Mouse (Mus musculus) macrophage (primary cell): ENCODE results near the gene Clmp. TPM values are rescaled to one million over a fixed set of nuclear protein-coding genes. Genes with fewer than 3 reads are reported as not detected.

Source experiments
- H3K27ac ChIP-seq: fragments of 350-480 bp; formaldehyde crosslinking; 2 replicates; pipeline ENCODE4 v1.9.0; 2021
- H3K36me3 ChIP-seq: fragments of 350-480 bp; formaldehyde crosslinking; 2 replicates; pipeline ENCODE4 v1.9.0; 2021; ENCODE audit errors: inconsistent target
- H3K4me3 ChIP-seq: fragments of 350-480 bp; formaldehyde crosslinking; 2 replicates; pipeline ENCODE4 v1.9.0; 2021; ENCODE audit errors: inconsistent target
- H3K79me2 ChIP-seq: fragments of 350-480 bp; formaldehyde crosslinking; 2 replicates; pipeline ENCODE4 v1.9.0; 2021; ENCODE audit errors: inconsistent target
- WGBS: methylation state at CpG from one replicate; pipeline ENCODE4 v1.1.7; 2026; ENCODE audit warnings: inconsistent platforms; ENCODE audit not compliant: missing documents; 5-methylcytosine and 5-hydroxymethylcytosine counted together
- polyA plus RNA-seq: library from polyadenylated mRNA; stranded (reverse); fragments of 250-400 nt; gene quantifications from 3 replicates; pipeline ENCODE4 v1.2.4, GENCODE M21; 2018; ENCODE audit warnings: inconsistent platforms

The Clmp gene
- polyA plus RNA-seq, 1 experiment from 2014 or later = 0.20 TPM

DNA sequence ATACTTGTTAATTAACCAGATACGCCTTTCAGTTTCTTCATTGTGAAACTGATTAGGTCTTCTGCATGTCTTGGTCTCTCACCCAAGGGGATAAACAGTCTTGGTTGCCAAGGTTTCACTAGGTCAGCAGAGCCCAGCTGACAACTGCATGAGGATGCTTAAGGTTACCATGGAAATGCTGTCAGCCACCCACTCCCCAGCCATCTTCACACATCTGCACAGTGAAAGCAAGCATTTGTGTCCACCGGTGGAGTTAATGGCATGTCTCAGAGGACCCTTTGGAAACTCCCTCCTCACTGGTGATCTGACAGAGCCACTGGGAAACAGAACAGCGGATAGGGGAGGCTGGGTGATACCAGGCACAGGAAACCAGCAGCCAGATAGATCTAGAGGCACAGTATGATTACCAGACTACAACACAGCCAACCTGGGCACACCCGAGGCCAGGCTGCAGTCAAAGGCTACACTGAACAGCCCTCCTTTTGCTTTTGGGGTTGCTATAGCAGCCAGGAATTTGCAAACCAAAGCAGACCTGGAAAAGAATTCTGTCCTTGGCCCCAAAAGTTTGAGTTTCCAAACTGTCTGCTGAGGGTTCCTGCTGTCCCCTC, 14.3 kb upstream of the Clmp start:
- no peaks in the 10 kb centered on the region for H3K79me2 ChIP-seq
- 65% methylated on average over 3 of the region's 4 CpGs for WGBS
- no peak overlapping the region for H3K4me3 ChIP-seq
- H3K27ac ChIP-seq = no peak overlapping the region
- no peaks in the 10 kb centered on the region for H3K36me3 ChIP-seq

GRCm38 (mm10) chr9:40675203-40675958, 10.4 kb upstream of the Clmp start:
- Histone ChIP-seq H3K4me3 (no peak overlapping the region), H3K27ac (no peak overlapping the region), H3K36me3 (no peaks in the 10 kb centered on the region), H3K79me2 (no peaks in the 10 kb centered on the region)
- WGBS = 92% methylated on average over 12 of the region's 12 CpGs

DNA sequence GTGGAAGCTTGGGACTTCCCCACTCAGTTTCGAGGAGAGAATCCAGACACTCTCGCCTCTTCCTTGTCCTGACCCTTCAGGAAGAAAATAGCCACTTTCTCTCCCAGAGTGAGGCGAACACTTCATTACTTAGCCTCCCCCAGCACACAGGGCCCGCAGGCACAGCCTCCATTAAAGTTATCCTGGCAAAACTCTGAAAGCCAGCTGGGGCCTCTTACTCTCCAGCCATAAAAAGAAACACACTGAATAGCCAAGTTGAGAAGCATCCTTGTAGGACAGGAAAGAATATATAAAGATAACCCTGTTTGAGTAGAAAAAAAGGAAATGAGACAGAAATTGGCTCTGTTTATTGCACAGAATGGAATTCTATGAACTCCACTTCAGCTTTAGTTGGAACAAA, 7.1 kb upstream of the Clmp start:
- H3K27ac ChIP-seq = no peak overlapping the region
- no peak overlapping the region for H3K4me3 ChIP-seq
- H3K36me3 ChIP-seq = no peaks in the 10 kb centered on the region
- 100% methylated on average over 4 of the region's 4 CpGs for WGBS
- no peaks in the 10 kb centered on the region for H3K79me2 ChIP-seq

DNA sequence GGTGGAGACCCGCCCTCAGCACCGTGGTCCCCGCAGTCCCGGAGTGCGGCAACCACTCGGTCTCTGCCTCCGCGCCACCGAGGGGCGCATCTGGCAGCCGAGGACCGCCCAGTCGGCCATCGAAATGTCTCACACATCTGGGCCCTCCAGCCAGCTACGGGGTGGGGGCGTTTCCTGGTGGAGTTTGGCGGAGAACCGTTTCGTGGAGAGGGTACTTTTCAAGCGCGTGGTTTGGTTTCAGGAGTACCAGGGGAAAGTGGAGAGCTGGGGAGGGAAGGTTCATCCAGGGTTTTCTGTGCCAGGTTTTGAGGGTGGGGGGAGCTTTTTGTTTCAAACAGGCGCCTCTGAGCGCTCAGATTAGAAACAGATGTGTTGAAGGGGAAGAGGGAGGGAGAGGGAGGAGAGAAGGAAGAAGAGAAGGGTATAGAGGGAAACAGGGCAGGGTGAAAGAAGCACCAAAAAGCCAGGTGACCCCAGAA, 698 bp downstream of the Clmp start:
- Histone ChIP-seq H3K79me2 (no peaks in the 10 kb centered on the region), H3K27ac (no peak overlapping the region), H3K4me3 (no peak overlapping the region), H3K36me3 (no peaks in the 10 kb centered on the region)
- 4% methylated on average over 23 of the region's 23 CpGs for WGBS

GRCm38 (mm10) chr9:40687053-40687452, 1.3 kb downstream of the Clmp start:
- no peaks in the 10 kb centered on the region for H3K79me2 ChIP-seq
- no peaks in the 10 kb centered on the region for H3K36me3 ChIP-seq
- H3K4me3 ChIP-seq = no peak overlapping the region
- no peak overlapping the region for H3K27ac ChIP-seq
- WGBS = 96% methylated on average over 5 of the region's 5 CpGs

DNA sequence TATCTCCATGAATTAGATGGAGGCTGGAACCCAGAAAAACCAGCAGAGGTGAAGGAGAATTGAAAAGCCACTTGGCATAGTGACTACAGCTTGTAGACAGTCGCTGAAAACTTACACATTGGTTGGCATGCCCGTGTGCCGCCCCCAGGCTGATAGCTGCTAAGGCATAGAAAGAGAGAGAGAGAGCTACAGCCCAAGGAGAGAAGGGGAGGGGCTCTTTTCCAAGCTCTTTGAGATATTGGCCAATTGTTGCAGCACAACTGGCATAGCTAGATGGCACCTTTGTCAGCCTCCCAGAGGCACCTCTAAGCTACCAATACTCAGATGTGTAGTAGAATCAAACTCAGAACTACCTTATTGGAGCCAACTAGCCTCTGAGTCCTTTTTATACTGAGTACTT, 1.8 kb downstream of the Clmp start:
- WGBS = 92% methylated on average over 3 of the region's 3 CpGs
- Histone ChIP-seq H3K4me3 (no peak overlapping the region), H3K27ac (no peak overlapping the region), H3K79me2 (no peaks in the 10 kb centered on the region), H3K36me3 (no peaks in the 10 kb centered on the region)

DNA sequence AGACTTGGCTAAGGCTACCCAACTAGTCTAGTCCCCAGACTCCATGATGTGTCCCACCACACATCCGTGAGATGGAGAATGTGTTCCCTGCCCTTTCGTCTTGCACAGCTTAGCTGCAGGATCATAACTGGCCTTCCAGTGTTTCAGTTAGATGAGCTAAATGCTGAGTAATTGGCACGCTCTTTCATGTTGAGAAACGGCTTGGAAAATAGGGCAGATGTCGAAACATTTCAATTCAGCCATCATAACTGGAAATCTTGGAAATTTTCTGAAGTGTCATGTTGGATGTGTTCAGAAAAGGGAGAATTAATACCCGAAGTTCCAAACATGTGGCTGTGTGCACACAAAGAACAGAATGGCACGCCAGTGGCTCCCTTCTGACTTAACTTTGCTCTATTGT, 4.7 kb downstream of the Clmp start:
- Histone ChIP-seq H3K79me2 (no peaks in the 10 kb centered on the region), H3K27ac (no peak overlapping the region), H3K4me3 (no peak overlapping the region), H3K36me3 (no peaks in the 10 kb centered on the region)
- WGBS = 91% methylated on average over 7 of the region's 7 CpGs

GRCm38 (mm10) chr9:40693026-40693425, 7.3 kb downstream of the Clmp start:
- H3K79me2 ChIP-seq = no peaks in the 10 kb centered on the region
- no peaks in the 10 kb centered on the region for H3K36me3 ChIP-seq
- H3K4me3 ChIP-seq = no peak overlapping the region
- H3K27ac ChIP-seq = no peak overlapping the region
- 66% methylated on average over 3 of the region's 3 CpGs for WGBS

DNA sequence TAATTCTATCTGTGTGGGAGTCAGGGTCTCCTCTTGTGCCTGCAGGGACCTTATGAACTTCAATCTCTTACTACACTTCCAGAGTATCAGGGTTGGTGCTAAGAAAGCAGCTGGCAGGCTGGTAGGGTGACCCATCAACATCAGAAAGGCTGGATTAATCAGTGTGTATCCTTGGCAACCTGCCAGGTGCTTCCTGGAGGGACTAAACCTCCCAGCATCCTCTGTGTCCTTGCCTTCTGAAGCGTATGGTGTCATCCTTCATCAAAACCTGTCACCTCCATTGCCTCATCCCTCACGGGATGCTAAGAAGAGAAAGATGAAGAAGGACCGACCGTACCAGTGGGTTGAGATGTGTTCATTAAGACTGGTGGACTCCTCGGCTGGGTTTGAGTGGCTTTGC, 8.0 kb downstream of the Clmp start:
- Histone ChIP-seq H3K27ac (no peak overlapping the region), H3K36me3 (no peaks in the 10 kb centered on the region), H3K4me3 (no peak overlapping the region), H3K79me2 (no peaks in the 10 kb centered on the region)
- 97% methylated on average over 5 of the region's 5 CpGs for WGBS

- no peaks in the 10 kb centered on the region for H3K79me2 ChIP-seq
- H3K36me3 ChIP-seq = no peaks in the 10 kb centered on the region
- 90% methylated on average over 12 of the region's 12 CpGs for WGBS
- no peak overlapping the region for H3K4me3 ChIP-seq
- H3K27ac ChIP-seq = no peak overlapping the region
Observed at GRCm38 (mm10) chr9:40694284-40694683, 8.5 kb downstream of the Clmp start.

GRCm38 (mm10) chr9:40696086-40696485, 10.3 kb downstream of the Clmp start:
- Histone ChIP-seq H3K4me3 (no peak overlapping the region), H3K27ac (no peak overlapping the region), H3K36me3 (no peaks in the 10 kb centered on the region), H3K79me2 (no peaks in the 10 kb centered on the region)
- 89% methylated on average over 4 of the region's 4 CpGs for WGBS

DNA sequence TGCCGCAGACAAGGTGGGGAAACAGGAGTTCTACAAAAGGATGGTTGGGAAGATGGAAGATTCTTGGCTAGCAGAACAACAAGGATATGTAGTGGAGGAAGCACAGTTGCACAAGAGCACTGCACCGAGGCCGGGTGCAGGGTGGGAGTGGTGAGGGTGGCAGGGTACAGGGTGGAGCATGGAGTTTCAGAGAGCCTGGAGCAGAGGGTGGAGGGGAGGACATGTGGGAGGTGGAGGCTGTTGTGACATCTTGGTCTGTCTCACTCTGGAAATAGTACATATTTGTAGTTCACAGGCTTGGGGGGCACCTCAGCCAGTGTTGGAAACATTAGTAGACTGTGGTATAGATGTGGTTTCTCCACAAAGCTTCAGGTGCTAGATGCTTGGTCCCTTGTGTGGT, 13.4 kb downstream of the Clmp start:
- H3K4me3 ChIP-seq = no peak overlapping the region
- no peak overlapping the region for H3K27ac ChIP-seq
- H3K79me2 ChIP-seq = no peaks in the 10 kb centered on the region
- WGBS = 47% methylated on average over 3 of the region's 3 CpGs
- no peaks in the 10 kb centered on the region for H3K36me3 ChIP-seq

- WGBS = 94% methylated on average over 5 of the region's 5 CpGs
- Histone ChIP-seq H3K36me3 (no peaks in the 10 kb centered on the region), H3K4me3 (no peak overlapping the region), H3K27ac (no peak overlapping the region), H3K79me2 (no peaks in the 10 kb centered on the region)
Observed at GRCm38 (mm10) chr9:40700253-40700652, 14.5 kb downstream of the Clmp start.

DNA sequence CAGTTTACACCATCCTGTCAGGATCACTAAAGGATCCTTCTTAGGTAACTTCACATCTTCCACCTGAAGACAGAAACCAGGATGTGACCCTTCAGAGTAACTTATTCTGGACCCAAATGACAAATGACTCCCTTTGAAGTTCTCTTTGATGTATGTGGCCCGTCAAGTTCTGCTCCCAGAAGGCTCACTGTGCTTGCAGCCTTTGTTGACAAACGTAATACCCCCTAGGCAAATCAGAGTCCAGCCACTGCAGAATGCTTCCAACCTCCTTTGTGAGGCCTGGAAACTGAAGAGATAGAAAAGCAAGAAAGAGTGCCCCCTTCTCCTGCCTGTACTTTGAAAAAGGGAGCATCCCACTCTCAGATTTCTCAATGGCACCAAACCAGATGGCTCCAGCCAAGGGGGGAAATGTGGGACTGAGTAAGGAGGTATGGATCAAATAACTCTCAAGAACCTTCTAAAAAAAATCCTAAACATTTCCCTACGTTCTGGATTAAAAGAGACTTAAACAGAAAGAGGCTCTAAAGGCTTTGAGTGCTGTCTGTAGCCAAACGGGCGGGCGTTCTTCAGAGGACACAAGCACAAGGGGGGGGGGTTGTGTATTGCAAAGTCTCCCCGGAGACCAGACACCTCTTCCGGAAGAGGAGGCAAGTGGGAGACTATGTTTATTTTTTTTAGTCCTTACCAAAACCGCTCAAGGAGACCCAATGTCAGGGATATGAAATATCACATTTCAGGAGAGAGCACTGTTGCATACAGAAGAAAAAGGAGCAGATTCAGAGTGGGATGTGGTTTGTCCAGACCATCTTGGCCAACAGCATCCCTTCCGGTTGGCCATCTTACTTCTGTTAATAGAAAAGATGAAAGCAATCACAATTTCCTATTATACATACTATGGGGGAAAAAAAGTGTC, 18.9 kb downstream of the Clmp start:
- Histone ChIP-seq H3K27ac (no peak overlapping the region), H3K4me3 (no peak overlapping the region), H3K79me2 (no peaks in the 10 kb centered on the region), H3K36me3 (no peaks in the 10 kb centered on the region)
- WGBS = 69% methylated on average over 10 of the region's 10 CpGs
